Mouse (Mus musculus) CH12.LX (cell line): ENCODE data around the gene Focad. TPM values are rescaled to one million over a fixed set of nuclear protein-coding genes. Genes with fewer than 3 reads are reported as not detected.

Experiments
- DNase-seq: peaks from one replicate; pipeline ENCODE4 v3.0.0-alpha.2; 2013; ENCODE audit errors: extremely low read depth
- H3K27ac ChIP-seq: 2 replicates; pipeline ENCODE4 v1.5.1; 2012; ENCODE audit warnings: low read depth, mild to moderate bottlenecking, control low read depth, moderate library complexity; ENCODE audit not compliant: insufficient read depth
- H3K27me3 ChIP-seq: replicated peaks from 2 replicates; pipeline ENCODE3; 2012; ENCODE audit warnings: inconsistent platforms
- H3K36me3 ChIP-seq, 2 experiments: replicated peaks in 1 of 2; 2 replicates each; pipeline versions ENCODE3 to v1.6.1; 2012; ENCODE audit warnings: inconsistent platforms in 1 of 2, low read length in 1 of 2, mild to moderate bottlenecking in 1 of 2, mixed read lengths in 1 of 2, moderate library complexity in 1 of 2; ENCODE audit not compliant: control insufficient read depth in 1 of 2, insufficient read depth in 1 of 2
- H3K4me1 ChIP-seq, 2 experiments: 2 replicates each; pipeline ENCODE4 v1.6.1; 2012; ENCODE audit warnings: inconsistent platforms in 1 of 2, moderate library complexity in 1 of 2; ENCODE audit not compliant: insufficient read depth in 2 of 2, control insufficient read depth in 1 of 2
- H3K4me2 ChIP-seq: 2 replicates; pipeline ENCODE4 v1.6.1; 2012; ENCODE audit warnings: low read depth, mild to moderate bottlenecking, control low read depth; ENCODE audit not compliant: poor library complexity, insufficient read depth, severe bottlenecking
- H3K4me3 ChIP-seq, 3 experiments: fragments of 150-350 bp in 1 of 3; sonication (generic) in 1 of 3; replicated peaks in 1 of 3; 2 replicates each; pipeline versions ENCODE3 to v1.5.1; 2011 to 2012; ENCODE audit warnings: low read depth in 2 of 3, low read length in 2 of 3, mild to moderate bottlenecking in 2 of 3, moderate library complexity in 2 of 3, control low read depth in 1 of 3, improper control_type of control experiment in 1 of 3, inconsistent platforms in 1 of 3, mixed read lengths in 1 of 3; ENCODE audit not compliant: poor library complexity in 1 of 3
- H3K79me2 ChIP-seq: replicated peaks from 2 replicates; pipeline ENCODE4 v1.6.1; 2012; ENCODE audit warnings: mild to moderate bottlenecking, moderate library complexity; ENCODE audit not compliant: control insufficient read depth, poor library complexity, insufficient read depth, severe bottlenecking; ENCODE audit errors: extremely low read depth
- H3K9ac ChIP-seq: 2 replicates; pipeline ENCODE4 v1.6.1; 2012; ENCODE audit warnings: low read depth, mild to moderate bottlenecking, control low read depth, moderate library complexity; ENCODE audit not compliant: insufficient read depth
- H3K9me3 ChIP-seq: replicated peaks from 2 replicates; pipeline ENCODE3; 2012; ENCODE audit warnings: low read length, inconsistent platforms, mixed read lengths
- BHLHE40 ChIP-seq: IDR thresholded peaks from 2 replicates; pipeline ENCODE4 v1.6.1; 2011; ENCODE audit warnings: mild to moderate bottlenecking, low read depth, low read length, improper control_type of control experiment
- CHD2 ChIP-seq: IDR thresholded peaks from 2 replicates; pipeline ENCODE4 v1.6.1; 2011; ENCODE audit warnings: low read length, improper control_type of control experiment
- CTCF ChIP-seq, 2 experiments: IDR thresholded peaks in 1 of 2; conservative IDR thresholded peaks in 1 of 2; 2 replicates each; pipeline ENCODE4 v1.5.1; 2011 to 2012; ENCODE audit warnings: low read depth in 2 of 2, low read length in 2 of 2, improper control_type of control experiment in 1 of 2, inconsistent platforms in 1 of 2, mild to moderate bottlenecking in 1 of 2, moderate library complexity in 1 of 2
- E2F4 ChIP-seq: IDR thresholded peaks from 2 replicates; pipeline ENCODE4 v1.6.1; 2011; ENCODE audit warnings: low read depth, low read length, improper control_type of control experiment; ENCODE audit not compliant: insufficient replicate concordance
- ELF1 ChIP-seq: IDR thresholded peaks from 2 replicates; pipeline ENCODE4 v1.6.1; 2014; ENCODE audit warnings: low read depth, mild to moderate bottlenecking, inconsistent platforms, low read length, improper control_type of control experiment
- ETS1 ChIP-seq: conservative IDR thresholded peaks from 2 replicates; pipeline ENCODE4 v1.6.1; 2012; ENCODE audit warnings: low read depth, mild to moderate bottlenecking, inconsistent platforms, low read length, improper control_type of control experiment, moderate library complexity
- GABPA ChIP-seq: IDR thresholded peaks from 2 replicates; pipeline ENCODE4 v1.6.1; 2012; ENCODE audit warnings: low read depth, low read length, improper control_type of control experiment, inconsistent platforms; ENCODE audit not compliant: insufficient replicate concordance
- HCFC1 ChIP-seq: IDR thresholded peaks from 2 replicates; pipeline ENCODE4 v1.6.1; 2012; ENCODE audit warnings: low read depth, mild to moderate bottlenecking, inconsistent platforms, low read length, improper control_type of control experiment
- IRF4 ChIP-seq: IDR thresholded peaks from 2 replicates; pipeline ENCODE4 v1.6.1; 2014; ENCODE audit warnings: low read depth, mild to moderate bottlenecking, inconsistent platforms, low read length, improper control_type of control experiment
- JUN ChIP-seq: IDR thresholded peaks from 2 replicates; pipeline ENCODE4 v1.6.1; 2011; ENCODE audit warnings: low read depth, mild to moderate bottlenecking, low read length, improper control_type of control experiment, moderate library complexity; ENCODE audit not compliant: insufficient read depth
- JUND ChIP-seq: conservative IDR thresholded peaks from 2 replicates; pipeline ENCODE4 v1.6.1; 2011; ENCODE audit warnings: low read depth, low read length, improper control_type of control experiment
- MAX ChIP-seq: IDR thresholded peaks from 2 replicates; pipeline ENCODE4 v1.6.1; 2011; ENCODE audit warnings: low read length, improper control_type of control experiment
- MEF2A ChIP-seq: IDR thresholded peaks from 2 replicates; pipeline ENCODE4 v1.6.1; 2014; ENCODE audit warnings: low read depth, mild to moderate bottlenecking, inconsistent platforms, low read length, improper control_type of control experiment, borderline replicate concordance
- MYC ChIP-seq: IDR thresholded peaks from 2 replicates; pipeline ENCODE4 v1.6.1; 2011; ENCODE audit warnings: low read depth, mild to moderate bottlenecking, improper control_type of control experiment, low read length
- NELFE ChIP-seq: IDR thresholded peaks from 2 replicates; pipeline ENCODE4 v1.6.1; 2011; ENCODE audit warnings: low read depth, low read length, improper control_type of control experiment
- PAX5 ChIP-seq: IDR thresholded peaks from 2 replicates; pipeline ENCODE4 v1.6.1; 2012; ENCODE audit warnings: low read length, inconsistent platforms, mixed read lengths
- POLR2A ChIP-seq: IDR thresholded peaks from 2 replicates; pipeline ENCODE4 v1.6.1; 2011; ENCODE audit warnings: low read depth, mild to moderate bottlenecking, improper control_type of control experiment, low read length
- POLR2AphosphoS2 ChIP-seq: IDR thresholded peaks from 2 replicates; pipeline ENCODE4 v1.6.1; 2011; ENCODE audit warnings: low read depth, low read length, improper control_type of control experiment
- RAD21 ChIP-seq: IDR thresholded peaks from 2 replicates; pipeline ENCODE4 v1.6.1; 2011; ENCODE audit warnings: low read depth, mild to moderate bottlenecking, low read length, improper control_type of control experiment, moderate library complexity
- SIN3A ChIP-seq: IDR thresholded peaks from 2 replicates; pipeline ENCODE4 v1.6.1; 2012; ENCODE audit warnings: low read length, improper control_type of control experiment, inconsistent platforms
- TCF12 ChIP-seq: IDR thresholded peaks from 2 replicates; pipeline ENCODE4 v1.6.1; 2014; ENCODE audit warnings: low read depth, mild to moderate bottlenecking, inconsistent platforms, low read length, improper control_type of control experiment
- UBTF ChIP-seq: IDR thresholded peaks from 2 replicates; pipeline ENCODE4 v1.6.1; 2012; ENCODE audit warnings: low read depth, mild to moderate bottlenecking, inconsistent platforms, low read length, improper control_type of control experiment, moderate library complexity
- USF2 ChIP-seq: conservative IDR thresholded peaks from 2 replicates; pipeline ENCODE4 v1.6.1; 2011; ENCODE audit warnings: low read depth, low read length, improper control_type of control experiment
- ZKSCAN1 ChIP-seq: IDR thresholded peaks from 2 replicates; pipeline ENCODE4 v1.6.1; 2012; ENCODE audit warnings: low read depth, inconsistent platforms, low read length, improper control_type of control experiment, borderline replicate concordance
- ZNF384 ChIP-seq: IDR thresholded peaks from 2 replicates; pipeline ENCODE4 v1.6.1; 2012; ENCODE audit warnings: low read depth, low read length, improper control_type of control experiment, inconsistent platforms
- dilution Hi-C: fragments of 300-500 bp; cut with MboI; formaldehyde crosslinking; loops from 2 replicates; pipeline ENCODE4 v1.14.3; 2020; ENCODE audit warnings: low sequenced_read_pairs; ENCODE audit not compliant: extremely low pct_unique_long_range_greater_than_20kb, extremely low pct_ligation_motif_present
- in situ Hi-C: fragments of 300-500 bp; cut with MboI; formaldehyde crosslinking; loops from 3 replicates; pipeline ENCODE4 v1.14.3; 2019; ENCODE audit warnings: low sequenced_read_pairs, low pct_ligation_motif_present, low pct_unique_long_range_greater_than_20kb, mixed read lengths
- polyA plus RNA-seq: library from polyadenylated mRNA; unstranded; fragments of >175 nt; gene quantifications from 2 replicates; pipeline ENCODE4 v1.2.1, GENCODE M21; 2012; ENCODE audit warnings: low read depth; ENCODE audit not compliant: insufficient read length
- total RNA-seq, 2 experiments: library from RNA; depleted of rRNA; stranded (reverse); fragments of 300-350 nt in 1 of 2; fragments of >200 nt in 1 of 2; gene quantifications; 2 replicates each; pipeline ENCODE4 v1.2.3; 2012 to 2014

The Focad gene
- total and polyA plus RNA-seq, 3 experiments = 17.3 to 18.9 (median 18.2) TPM

DNA sequence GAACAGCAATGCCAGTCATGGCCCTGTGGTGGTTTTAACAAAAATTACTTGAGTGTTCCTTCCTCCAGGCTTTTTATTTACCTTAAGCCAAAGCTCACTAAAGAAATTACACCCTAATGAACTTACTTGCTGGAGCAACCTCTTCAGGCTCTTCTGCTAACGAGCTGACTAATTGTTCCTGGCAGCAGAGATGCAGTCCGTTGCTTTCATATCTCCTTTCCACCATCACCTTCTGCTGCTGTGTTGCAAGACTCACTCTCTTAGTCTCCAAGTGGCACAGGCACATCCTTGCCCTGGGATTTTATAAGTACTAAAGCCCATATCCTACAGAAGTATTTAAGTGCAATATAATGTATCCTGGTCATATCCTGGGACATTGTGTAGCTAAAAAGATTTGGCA is 242.3 kb downstream of the Focad start:
- DNase-seq = no peak
- peaks cover 0 to 7% of the 10 kb centered on the region in 2 experiments for H3K36me3 ChIP-seq
- peaks cover 0 to 3% of the 10 kb centered on the region in 2 experiments; a peak in 1 of 4 replicates for H3K4me1 ChIP-seq

DNA sequence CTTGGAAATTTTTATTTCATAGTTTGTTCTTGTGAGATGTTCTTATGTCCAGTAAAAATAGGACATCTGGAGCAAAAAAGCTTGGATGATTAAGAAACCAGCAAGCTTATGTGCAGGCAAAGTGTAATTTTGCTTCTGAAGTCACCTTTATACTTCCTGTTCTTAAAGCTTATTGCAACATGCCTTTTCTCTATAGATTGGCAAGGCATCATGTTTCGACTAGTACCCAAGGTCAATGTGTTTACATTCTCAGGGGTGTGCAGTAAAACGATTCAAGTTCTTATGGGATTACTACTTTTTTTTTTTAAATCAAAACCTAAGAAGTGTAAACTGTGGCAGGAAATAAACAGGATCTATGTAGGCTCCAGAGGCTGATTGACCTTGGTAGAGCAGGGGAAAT is 242.9 kb downstream of the Focad start:
- dilution Hi-C loops (no loop called here), in situ Hi-C loops (loop anchor here (25.0 kb wide), 3 partner anchors 300 to 975 kb away; partner anchors contain the start of gene Mllt3)
- TF ChIP-seq NELFE (no peak), ZNF384 (no peak), ETS1 (no peak), MAX (no peak), USF2 (no peak), JUN (no peak), BHLHE40 (no peak)

More for the DNA sequence above, 242.3 kb downstream of the Focad start:
- no peak overlapping the region for H3K4me3 ChIP-seq
- no peak for TF ChIP-seq ZKSCAN1
- TF ChIP-seq BHLHE40 = no peak
- TF ChIP-seq UBTF = no peak
- no peak for TF ChIP-seq SIN3A
- TF ChIP-seq POLR2AphosphoS2 = no peak
- no peak for TF ChIP-seq GABPA
- no peak for TF ChIP-seq RAD21
- TF ChIP-seq POLR2A = no peak
- no peak for TF ChIP-seq TCF12
- in situ Hi-C loops (loop anchor here (25.0 kb wide), 3 partner anchors 299 to 974 kb away; partner anchors contain the start of gene Mllt3), dilution Hi-C loops (no loop called here)
- no peaks in the 10 kb centered on the region for H3K79me2 ChIP-seq
- H3K27ac ChIP-seq = no peak overlapping the region
- H3K9me3 ChIP-seq = no peaks in the 10 kb centered on the region
- no peak overlapping the region for H3K9ac ChIP-seq
- H3K4me2 ChIP-seq = no peak overlapping the region
- no peaks in the 10 kb centered on the region for H3K27me3 ChIP-seq

GRCm38 (mm10) chr4:88338130-88338529 is 243.7 kb downstream of the Focad start:
- Histone ChIP-seq H3K36me3 (peaks cover 0 to 7% of the 10 kb centered on the region in 2 experiments), H3K4me2 (no peak overlapping the region), H3K9ac (no peak overlapping the region), H3K27me3 (no peaks in the 10 kb centered on the region), H3K4me3 (no peak overlapping the region), H3K4me1 (no peaks in the 10 kb centered on the region), H3K9me3 (no peaks in the 10 kb centered on the region), H3K27ac (no peak overlapping the region), H3K79me2 (no peaks in the 10 kb centered on the region)
- no peak for DNase-seq
- TF ChIP-seq NELFE (no peak), MEF2A (no peak), HCFC1 (no peak), GABPA (no peak), IRF4 (no peak), PAX5 (no peak), E2F4 (no peak), SIN3A (no peak), MAX (no peak), ELF1 (no peak), JUND (no peak), CHD2 (no peak), MYC (no peak), CTCF (conservative IDR thresholded peaks at IDR 0.05 in 1 of 2, IDR thresholded peaks at IDR 0.05 in 1 of 2; ENCODE audit: low read depth in 2 of 2, low read length in 2 of 2) (no peak)
- in situ Hi-C loops (loop anchor here (25.0 kb wide), 3 partner anchors 301 to 976 kb away; partner anchors contain the start of gene Mllt3), dilution Hi-C loops (no loop called here)

More for the DNA sequence above, 242.9 kb downstream of the Focad start:
- Histone ChIP-seq H3K9ac (no peak overlapping the region), H3K36me3 (peaks cover 0 to 7% of the 10 kb centered on the region in 2 experiments), H3K27ac (no peak overlapping the region), H3K4me2 (no peak overlapping the region), H3K4me3 (no peak overlapping the region), H3K9me3 (no peaks in the 10 kb centered on the region), H3K79me2 (no peaks in the 10 kb centered on the region), H3K27me3 (no peaks in the 10 kb centered on the region), H3K4me1 (no peaks in the 10 kb centered on the region)
- DNase-seq = no peak
